Mouse (Mus musculus): ENCODE results near the gene Rnf4. TPM values are rescaled to one million over a fixed set of nuclear protein-coding genes. Genes with fewer than 3 reads are reported as not detected.
A peak's percentile ranks its signal among the peaks of the same experiment; 100 is the strongest.

Rnf4 gene
- total RNA-seq (2021), result 10 to 100 TPM; 16.6 to 18.4 TPM
- long read RNA-seq, experiment 1, full-length matches to known transcripts, result 2 of 3 reads
- long read RNA-seq, experiment 1, partial matches to known transcripts, result 1 of 3 reads
- long read RNA-seq, experiment 1, other reads (novel, unspliced or antisense), result 0 of 3 reads
- long read RNA-seq, experiment 2, full-length matches to known transcripts, result 1 of 3 reads
- long read RNA-seq, experiment 2, partial matches to known transcripts, result 0 of 3 reads
- long read RNA-seq, experiment 2, other reads (novel, unspliced or antisense), result 2 of 3 reads

GRCm38 (mm10) chr5:34336097-34336774, at the start of gene Rnf4:
Gene Rnf4, plus strand, starts transcription at chr5:34336289.
- intact Hi-C loops (cut with DNase I), result no loop called here
- DNase-seq, result peak; percentile 95 to 99

GRCm38 (mm10) chr5:34286516-34286915, 49.6 kb upstream of the Rnf4 start:
- no peak for DNase-seq
- intact Hi-C loops (cut with DNase I), result no loop called here

GRCm38 (mm10) chr5:34287001-34287837, 48.9 kb upstream of the Rnf4 start:
- intact Hi-C loops (cut with DNase I), result no loop called here
- no peak for DNase-seq

GRCm38 (mm10) chr5:34287838-34288145, 48.3 kb upstream of the Rnf4 start:
- intact Hi-C loops (cut with DNase I), result no loop called here
- peak in 1 of 2 experiments; percentile 9 for DNase-seq

- intact Hi-C loops (cut with DNase I), result no loop called here
- DNase-seq, result peak; percentile 54 to 64
These were observed 47.9 kb upstream of the Rnf4 start, which contains the start of the genes Zfyve28 and Cfap99 for GRCm38 (mm10) chr5:34288154-34288716. Gene Zfyve28, minus strand, starts transcription at chr5:34288449. Gene Cfap99, plus strand, starts transcription at chr5:34288600.

- DNase-seq, result no peak
These were observed 46.8 kb upstream of the Rnf4 start for GRCm38 (mm10) chr5:34289286-34289685.

GRCm38 (mm10) chr5:34293363-34293762, 42.7 kb upstream of the Rnf4 start:
- DNase-seq, result no peak
- intact Hi-C loops (cut with DNase I), result no loop called here

More at GRCm38 (mm10) chr5:34289286-34289685, 46.8 kb upstream of the Rnf4 start:
- intact Hi-C loops (cut with DNase I), result no loop called here

- no peak for DNase-seq
- intact Hi-C loops (cut with DNase I), result no loop called here
These were observed 41.4 kb upstream of the Rnf4 start for GRCm38 (mm10) chr5:34294696-34295095.

- DNase-seq, result no peak
- intact Hi-C loops (cut with DNase I), result no loop called here
These were observed 40.9 kb upstream of the Rnf4 start for GRCm38 (mm10) chr5:34295141-34295540.

GRCm38 (mm10) chr5:34298061-34298460, 38.0 kb upstream of the Rnf4 start:
- intact Hi-C loops (cut with DNase I), result no loop called here
- DNase-seq, result no peak

- no peak for DNase-seq
- intact Hi-C loops (cut with DNase I), result no loop called here
These were observed 37.1 kb upstream of the Rnf4 start for GRCm38 (mm10) chr5:34298937-34299535.

GRCm38 (mm10) chr5:34302377-34302776, 33.7 kb upstream of the Rnf4 start:
- no peak for DNase-seq
- intact Hi-C loops (cut with DNase I), result no loop called here

GRCm38 (mm10) chr5:34309016-34309415, 27.1 kb upstream of the Rnf4 start:
- no peak for DNase-seq
- intact Hi-C loops (cut with DNase I), result no loop called here

- intact Hi-C loops (cut with DNase I), result no loop called here
- DNase-seq, result no peak
These were observed 16.5 kb upstream of the Rnf4 start for GRCm38 (mm10) chr5:34319491-34320034.

- no peak for DNase-seq
- intact Hi-C loops (cut with DNase I), result no loop called here
These were observed 14.9 kb upstream of the Rnf4 start for GRCm38 (mm10) chr5:34321236-34321635.

- intact Hi-C loops (cut with DNase I), result no loop called here
- no peak for DNase-seq
These were observed 10.8 kb upstream of the Rnf4 start for GRCm38 (mm10) chr5:34325286-34325685.

GRCm38 (mm10) chr5:34326249-34326691, 9.8 kb upstream of the Rnf4 start:
- DNase-seq, result no peak
- intact Hi-C loops (cut with DNase I), result no loop called here

GRCm38 (mm10) chr5:34326875-34327576, 9.1 kb upstream of the Rnf4 start:
- no peak for DNase-seq
- intact Hi-C loops (cut with DNase I), result no loop called here

- intact Hi-C loops (cut with DNase I), result no loop called here
- DNase-seq, result no peak
These were observed 6.0 kb upstream of the Rnf4 start for GRCm38 (mm10) chr5:34330136-34330535.

- DNase-seq, result no peak
- intact Hi-C loops (cut with DNase I), result no loop called here
These were observed 2.0 kb upstream of the Rnf4 start for GRCm38 (mm10) chr5:34334081-34334480.

Measured in gastrocnemius, postnatal 36 days (tissue).